21 mouse cellular contexts compared by ENCODE assay signal in the genomic region with DNA sequence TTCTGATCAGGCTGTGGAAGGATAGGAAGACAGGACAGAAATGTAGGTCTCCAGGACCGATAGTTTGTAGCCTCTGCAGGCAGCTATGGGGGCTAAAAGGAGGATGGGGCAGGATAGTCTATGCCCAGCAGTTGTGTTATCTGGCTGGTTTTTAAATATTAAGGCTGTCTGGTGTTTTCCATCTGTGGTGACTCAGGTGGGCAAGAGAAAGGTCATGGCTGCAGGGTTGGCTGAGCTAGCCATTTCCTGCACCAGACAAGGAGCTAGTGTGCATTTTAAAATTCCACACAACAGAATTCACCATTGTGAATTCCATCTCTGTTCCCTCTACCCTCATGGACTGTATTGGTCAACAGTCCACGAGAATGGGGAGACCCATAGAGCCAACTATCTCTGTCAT. TPM values are rescaled to one million over a fixed set of nuclear protein-coding genes. Genes with fewer than 3 reads are reported as not detected.
A peak's percentile ranks its signal among the peaks of the same experiment; 100 is the strongest.
DNase-seq lines count a peak whose midpoint lies in the region.
"Had no signal": no experiment of that assay in that cellular context is flagged by ENCODE, and none has a peak within 500 bp of the region (broad histone marks: within the 10 kb centered on the region; RNA-seq: fewer than 3 reads in every experiment).

No protein-coding gene starts in this region.

- DNase-seq in adrenal gland, adult 2 months = peak; percentile 52
- DNase-seq in adrenal gland, adult 18-20 months (ENCODE audit: low spot score in 2 of 2) = no peak
- peak; percentile 6 for DNase-seq in adrenal gland, postnatal 25 days
- no peak for DNase-seq in adrenal gland, adult 8-10 months
- DNase-seq in testis, postnatal 10 days (ENCODE audit: low spot score) = no peak
- DNase-seq: cerebellum, adult 11-12 months; cerebellum, adult 2 months; cerebellum, adult 9-10 months; cerebellum, postnatal 10 days; cerebellum, postnatal 25 days; forebrain, postnatal 0 days had no signal

RNA-seq across cellular contexts. Expression of gene Uhmk1, which starts 8.1 kb away (rescaled TPM):
- 10 to 100 TPM; 60.6 to 65.4 TPM for total RNA-seq in adrenal gland, adult 2 months (2021)
- polyA plus RNA-seq in adrenal gland, adult 2 months (2012; rRNA removed) = 8.0 and 8.3 TPM in 2 replicates
- total RNA-seq in adrenal gland, adult 18-20 months (2021) = 10 to 100 TPM; 67.1 to 73.7 TPM
- 65.0 and 68.4 TPM in 2 replicates for total RNA-seq in adrenal gland, postnatal 25 days (2021)
- 10 to 100 TPM; 69.8 to 84.2 (median 79.4) TPM for total RNA-seq in adrenal gland, adult 8-10 months (2022)

RNA-seq across cellular contexts. Expression of gene Sh2d1b2, which starts 9.3 kb away (rescaled TPM):
- total RNA-seq in adrenal gland, adult 2 months (2021) = not detected
- polyA plus RNA-seq in adrenal gland, adult 2 months (2012; rRNA removed) = not detected in 2 replicates
- not detected for total RNA-seq in adrenal gland, adult 18-20 months (2021)
- total RNA-seq in adrenal gland, postnatal 25 days (2021) = not detected in 2 replicates
- total RNA-seq in adrenal gland, adult 8-10 months (2022) = not detected
- total RNA-seq: ES-E14; forebrain, postnatal 0 days; gastrocnemius, adult 18-20 months; MEL had no signal
- polyA plus RNA-seq: cerebellum, adult 2 months; cortical plate, adult 2 months; embryonic facial prominence, embryonic 10.5 days; embryonic facial prominence, embryonic 12.5 days; embryonic facial prominence, embryonic 14.5 days; forebrain, embryonic 13.5 days; forebrain, embryonic 15.5 days; forebrain, postnatal 0 days had no signal

RNA-seq across cellular contexts. Expression of gene Uap1, which starts 48.5 kb away (rescaled TPM):
- total RNA-seq in adrenal gland, adult 2 months (2021) = 10 to 100 TPM; 42.3 to 47.2 TPM
- 7.0 and 7.5 TPM in 2 replicates for polyA plus RNA-seq in adrenal gland, adult 2 months (2012; rRNA removed)
- 10 to 100 TPM; 68.0 to 84.4 TPM for total RNA-seq in adrenal gland, adult 18-20 months (2021)
- total RNA-seq in adrenal gland, postnatal 25 days (2021) = 45.6 and 47.1 TPM in 2 replicates
- 10 to 100 TPM; 38.1 to 49.3 (median 45.0) TPM for total RNA-seq in adrenal gland, adult 8-10 months (2022)

RNA-seq across cellular contexts. Expression of gene Sh2d1b1, which starts 53.8 kb away (rescaled TPM):
- under 1 TPM; 0.55 to 0.69 TPM for total RNA-seq in adrenal gland, adult 2 months (2021)
- 0.15 and 0.16 TPM in 2 replicates for polyA plus RNA-seq in adrenal gland, adult 2 months (2012; rRNA removed)
- total RNA-seq in adrenal gland, adult 18-20 months (2021) = under 1 TPM; 0.73 to 0.90 TPM
- total RNA-seq in adrenal gland, postnatal 25 days (2021) = 0.39 TPM in 1 of 2 replicates, not detected in the other
- total RNA-seq in adrenal gland, adult 8-10 months (2022) = 1 to 10 TPM in 2 of 4 experiments, under 1 TPM in 2; 0.73 to 1.4 (median 1.2) TPM
- total RNA-seq: forebrain, postnatal 0 days; gastrocnemius, adult 18-20 months; MEL had no signal
- polyA plus RNA-seq: cortical plate, adult 2 months; embryonic facial prominence, embryonic 10.5 days; forebrain, embryonic 11.5 days; forebrain, embryonic 13.5 days; forebrain, postnatal 0 days had no signal

Comparison
In these comparisons a context has a peak if more than half of its experiments do, and no peak if none do; other contexts are left out.
1. DNase-seq: peak in adrenal gland, adult 2 months (single experiment) and adrenal gland, postnatal 25 days (single experiment); none in adrenal gland, adult 18-20 months (0 of 2), adrenal gland, adult 8-10 months (single experiment) and testis, postnatal 10 days (single experiment).